22 mouse cellular contexts compared by ENCODE assay signal in the genomic region with DNA sequence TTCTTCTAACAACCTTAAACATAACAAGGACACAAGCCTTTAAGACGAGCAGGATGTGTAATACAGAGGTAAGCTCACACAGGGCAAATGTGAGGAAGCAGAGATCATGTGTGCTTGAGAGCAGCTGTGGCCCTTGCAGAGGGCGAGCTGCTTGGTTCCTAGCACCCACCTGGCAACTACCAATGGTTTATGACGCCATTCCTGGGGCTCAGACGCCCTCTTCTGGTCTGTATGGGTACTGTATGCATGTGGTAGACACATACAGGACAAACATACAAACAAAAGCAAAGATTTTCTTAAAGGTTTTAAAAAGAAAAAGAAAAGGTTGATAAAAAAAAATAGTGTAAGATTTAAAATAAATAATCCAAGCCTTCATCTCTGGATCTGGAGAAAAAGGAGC. TPM values are rescaled to one million over a fixed set of nuclear protein-coding genes. Genes with fewer than 3 reads are reported as not detected.
DNase-seq lines count a peak whose midpoint lies in the region; ATAC-seq and TF ChIP-seq lines count a peak whose summit lies in the region.
"Had no signal": no experiment of that assay in that cellular context is flagged by ENCODE, and none has a peak within 500 bp of the region (broad histone marks: within the 10 kb centered on the region; RNA-seq: fewer than 3 reads in every experiment).

No protein-coding gene starts in this region.

- H3K27me3 ChIP-seq in heart, adult 2 months (ENCODE audit: control insufficient read depth, insufficient read depth, low read length): no peaks in the 10 kb centered on the region
- no peaks in the 10 kb centered on the region for H3K27me3 ChIP-seq in lung, embryonic 14.5 days (ENCODE audit: insufficient read depth, low read length)
- no peaks in the 10 kb centered on the region for H3K27me3 ChIP-seq in ES-Bruce4 (ENCODE audit: control insufficient read depth, insufficient read depth, low read length, poor library complexity, severe bottlenecking)
- H3K27me3 ChIP-seq: embryonic facial prominence, embryonic 13.5 days; hindbrain, embryonic 12.5 days; midbrain, embryonic 13.5 days; neural tube, embryonic 15.5 days had no signal

- H3K4me3 ChIP-seq in heart, adult 2 months: no peak overlapping the region
- H3K4me3 ChIP-seq in lung, embryonic 14.5 days (ENCODE audit: low read depth, low read length): no peak overlapping the region
- H3K4me3 ChIP-seq in lung, adult 2 months (replicated peaks; ENCODE audit: extremely low read depth, low read depth, low read length): no peak overlapping the region
- no peak overlapping the region for H3K4me3 ChIP-seq in ES-Bruce4 (ENCODE audit: low read depth, low read length)
- H3K4me3 ChIP-seq in bone marrow macrophage, adult 2 months (ENCODE audit: insufficient read depth, low read length): no peak overlapping the region
- H3K4me3 ChIP-seq: embryonic facial prominence, embryonic 13.5 days; hindbrain, embryonic 12.5 days; midbrain, embryonic 13.5 days; myocyte; neural tube, embryonic 15.5 days had no signal

- no peak for TF ChIP-seq POLR2A in heart, adult 2 months (IDR thresholded peaks at IDR 0.05; ENCODE audit: insufficient read depth, low read depth, low read length)
- no peak for TF ChIP-seq POLR2A in lung, adult 2 months (IDR thresholded peaks at IDR 0.05; ENCODE audit: borderline replicate concordance, extremely low read depth, low read depth, low read length)
- no peak for TF ChIP-seq POLR2A in ES-Bruce4 (IDR thresholded peaks at IDR 0.05; ENCODE audit: insufficient read depth, low read length)
- TF ChIP-seq POLR2A in bone marrow macrophage, adult 2 months (IDR thresholded peaks at IDR 0.05; ENCODE audit: borderline replicate concordance, low read depth, low read length): no peak

- intact Hi-C loops in heart, adult 2 months (cut with DNase I): no loop called here
- intact Hi-C loops in heart, postnatal 36 days (cut with DNase I): no loop called here

- H3K9me3 ChIP-seq in lung, embryonic 14.5 days (ENCODE audit: low read depth, low read length): no peaks in the 10 kb centered on the region
- no peaks in the 10 kb centered on the region for H3K9me3 ChIP-seq in ES-Bruce4 (replicated peaks; ENCODE audit: control insufficient read depth, insufficient read depth, low read length, poor library complexity, severe bottlenecking)
- H3K9me3 ChIP-seq: embryonic facial prominence, embryonic 13.5 days; G1E; hindbrain, embryonic 12.5 days; midbrain, embryonic 13.5 days; neural tube, embryonic 15.5 days had no signal

- H3K36me3 ChIP-seq in heart, adult 2 months (ENCODE audit: control insufficient read depth, insufficient read depth, low read length): no peaks in the 10 kb centered on the region
- H3K36me3 ChIP-seq in lung, embryonic 14.5 days (ENCODE audit: insufficient read depth): no peaks in the 10 kb centered on the region
- H3K36me3 ChIP-seq in ES-Bruce4 (ENCODE audit: control insufficient read depth, insufficient read depth, low read length, poor library complexity, severe bottlenecking): no peaks in the 10 kb centered on the region
- H3K36me3 ChIP-seq: embryonic facial prominence, embryonic 13.5 days; G1E; hindbrain, embryonic 12.5 days; midbrain, embryonic 13.5 days; neural tube, embryonic 15.5 days had no signal

- TF ChIP-seq CTCF in heart, adult 2 months (IDR thresholded peaks at IDR 0.05): peak; percentile 27; the same call in 1 of the 2 replicates
- TF ChIP-seq CTCF in lung, embryonic 14.5 days (IDR thresholded peaks at IDR 0.05; ENCODE audit: low read depth): peak; percentile 27
- no peak for TF ChIP-seq CTCF in lung, adult 2 months (IDR thresholded peaks at IDR 0.05; ENCODE audit: insufficient read depth, low read length)
- TF ChIP-seq CTCF in ES-Bruce4 (IDR thresholded peaks at IDR 0.05; ENCODE audit: low read depth, low read length): peak; percentile 50
- TF ChIP-seq CTCF in bone marrow macrophage, adult 2 months (IDR thresholded peaks at IDR 0.05; ENCODE audit: low read depth, low read length): peak; percentile 55

- H3K4me2 ChIP-seq in lung, embryonic 14.5 days: no peak overlapping the region
- H3K4me2 ChIP-seq: embryonic facial prominence, embryonic 13.5 days; heart, embryonic 11.5 days; hindbrain, embryonic 12.5 days; midbrain, embryonic 13.5 days; neural tube, embryonic 15.5 days had no signal

- H3K4me1 ChIP-seq in heart, adult 2 months (ENCODE audit: control insufficient read depth, insufficient read depth, low read length): no peaks in the 10 kb centered on the region
- H3K4me1 ChIP-seq in lung, embryonic 14.5 days (ENCODE audit: insufficient read depth): no peaks in the 10 kb centered on the region
- H3K4me1 ChIP-seq in lung, adult 2 months (ENCODE audit: control insufficient read depth, insufficient read depth, low read length): no peaks in the 10 kb centered on the region
- H3K4me1 ChIP-seq in ES-Bruce4 (ENCODE audit: control insufficient read depth, insufficient read depth, low read length): no peaks in the 10 kb centered on the region
- H3K4me1 ChIP-seq in bone marrow macrophage, adult 2 months (ENCODE audit: control insufficient read depth, insufficient read depth, low read length): peaks cover 18% of the 10 kb centered on the region
- H3K4me1 ChIP-seq: embryonic facial prominence, embryonic 13.5 days; neural tube, embryonic 15.5 days had no signal

- TF ChIP-seq EP300 in heart, adult 2 months (IDR thresholded peaks at IDR 0.05; ENCODE audit: insufficient read depth, low read depth, low read length): no peak
- TF ChIP-seq EP300 in ES-Bruce4 (IDR thresholded peaks at IDR 0.05; ENCODE audit: insufficient read depth, low read depth, low read length): no peak

- H3K9ac ChIP-seq in heart, adult 2 months (ENCODE audit: low read depth, low read length): no peak overlapping the region
- H3K9ac ChIP-seq in lung, embryonic 14.5 days: no peak overlapping the region
- H3K9ac ChIP-seq in ES-Bruce4 (ENCODE audit: low read depth, poor library complexity, severe bottlenecking): no peak overlapping the region
- H3K9ac ChIP-seq: embryonic facial prominence, embryonic 13.5 days; hindbrain, embryonic 12.5 days; midbrain, embryonic 13.5 days; neural tube, embryonic 15.5 days had no signal

- 42% methylated on average over 4 of the region's 4 CpGs for WGBS in heart, adult 2 months
- 45% methylated on average over 4 of the region's 4 CpGs for WGBS in lung, embryonic 14.5 days
- WGBS in lung, adult 2 months: 39% methylated on average over 4 of the region's 4 CpGs

- no peaks in the 10 kb centered on the region for H3K79me2 ChIP-seq in heart, adult 2 months (replicated peaks; ENCODE audit: control insufficient read depth, insufficient read depth, low read length)

- no peak overlapping the region for H3K27ac ChIP-seq in heart, adult 2 months
- no peak overlapping the region for H3K27ac ChIP-seq in lung, embryonic 14.5 days (ENCODE audit: low read depth)
- no peak overlapping the region for H3K27ac ChIP-seq in ES-Bruce4 (ENCODE audit: insufficient read depth, low read length)
- no peak overlapping the region for H3K27ac ChIP-seq in bone marrow macrophage, adult 2 months (ENCODE audit: insufficient read depth, low read depth, low read length)
- H3K27ac ChIP-seq: embryonic facial prominence, embryonic 13.5 days; hindbrain, embryonic 12.5 days; midbrain, embryonic 13.5 days; neural tube, embryonic 15.5 days had no signal

- no peak for DNase-seq in heart, adult 2 months
- DNase-seq in heart, postnatal 36 days: no peak
- no peak for DNase-seq in lung, embryonic 14.5 days
- no peak for DNase-seq in lung, adult 2 months
- DNase-seq in cerebellum, adult 9-11 months: no peak
- no peak for DNase-seq in cerebellum, adult 8-10 months
- DNase-seq: cerebellum, postnatal 10 days; heart, postnatal 10 days; left cerebral cortex, postnatal 4 days; liver had no signal

- ATAC-seq in lung, embryonic 14.5 days (ENCODE audit: insufficient read depth): no peak
- ATAC-seq: forebrain, embryonic 16.5 days; intestine, embryonic 16.5 days; midbrain, embryonic 13.5 days had no signal

RNA-seq across cellular contexts. Expression of gene Cacna1b, which starts 18.3 kb away (rescaled TPM):
- under 1 TPM; 0.05 to 0.09 TPM for total RNA-seq in heart, adult 2 months (2021)
- 0.12 and 0.25 TPM in 2 replicates for polyA plus RNA-seq in heart, adult 2 months (2012; rRNA removed)
- total RNA-seq in heart, postnatal 36 days (2021): under 1 TPM; 0.05 to 0.42 TPM
- polyA plus RNA-seq in lung, embryonic 14.5 days (2014; fragmentation: Nextera tagmentation; extraction: Ambion mirVana): 0.05 and 0.15 TPM in 2 replicates
- 2.9 and 3.8 TPM in 2 replicates for polyA plus RNA-seq in lung, adult 2 months (2012; rRNA removed)
- 8.9 and 10.6 TPM in 2 replicates for polyA plus RNA-seq in ES-Bruce4 (2011; ENCODE audit: insufficient read depth, insufficient read length, low read depth, missing spikeins)
- 0.16 and 0.52 TPM in 2 replicates for polyA plus RNA-seq in bone marrow macrophage, adult 2 months (2012; ENCODE audit: insufficient read depth, insufficient read length, missing spikeins)
- total RNA-seq: megakaryocyte, adult 5-6 weeks had no signal
- polyA plus RNA-seq: G1E had no signal
